Mouse (Mus musculus): Measurements from ENCODE around the gene Duox1.

GRCm38 (mm10) chr2:122381329-122382103 lies 66.0 kb downstream of the Duox1 start:
- TF ChIP-seq CTCF (IDR thresholded peaks at IDR 0.05; ENCODE audit: borderline replicate concordance, extremely low read depth, insufficient read depth, insufficient read length) (no peak), POLR2A (IDR thresholded peaks at IDR 0.05; ENCODE audit: borderline replicate concordance, extremely low read depth, insufficient read depth, insufficient read length, poor library complexity, severe bottlenecking) (no peak)
